Mouse (Mus musculus): ENCODE results near the gene Por. TPM values are rescaled to one million over a fixed set of nuclear protein-coding genes. Genes with fewer than 3 reads are reported as not detected.

Gene Por
- polyA plus RNA-seq, 1 experiment = 98.0 TPM

DNA sequence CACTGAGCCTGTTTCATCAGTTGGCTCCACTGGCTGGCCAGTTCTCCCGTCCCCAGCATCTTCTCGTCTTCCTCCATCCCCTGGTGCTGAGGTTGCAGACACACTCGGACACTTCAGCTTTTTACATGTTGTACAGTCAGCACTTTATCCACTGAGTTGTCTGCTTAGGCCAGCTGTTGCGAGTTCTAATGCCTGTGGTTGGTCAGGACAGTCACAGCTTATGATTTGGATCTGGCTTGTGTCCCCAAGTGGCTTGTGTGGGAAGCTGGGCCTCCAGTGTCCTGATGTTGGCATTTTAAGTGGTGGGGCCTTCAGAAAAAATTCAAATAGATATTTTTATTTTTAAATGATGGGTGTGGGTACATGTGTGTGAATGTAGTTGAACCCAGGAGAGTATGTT lies 35.5 kb downstream of the Por start:
- TF ChIP-seq CTCF (IDR thresholded peaks at IDR 0.05; ENCODE audit: extremely low read depth, insufficient read depth, low read length) (no peak), POLR2A (IDR thresholded peaks at IDR 0.05; ENCODE audit: extremely low read depth, insufficient read depth, low read length) (no peak)

GRCm38 (mm10) chr5:135707039-135707438 lies 37.2 kb downstream of the Por start:
- peaks cover 10% of the 10 kb centered on the region for H3K4me1 ChIP-seq (ENCODE audit: control insufficient read depth, insufficient read depth, low read length)
- TF ChIP-seq POLR2A (IDR thresholded peaks at IDR 0.05; ENCODE audit: extremely low read depth, insufficient read depth, low read length) = no peak
- TF ChIP-seq CTCF (IDR thresholded peaks at IDR 0.05; ENCODE audit: extremely low read depth, insufficient read depth, low read length) = no peak
- H3K4me3 ChIP-seq (ENCODE audit: insufficient read depth, low read length) = no peak overlapping the region
- no peak overlapping the region for H3K27ac ChIP-seq (ENCODE audit: insufficient read depth, low read length)

More for the DNA sequence above, 35.5 kb downstream of the Por start:
- no peak overlapping the region for H3K4me3 ChIP-seq (ENCODE audit: insufficient read depth, low read length)
- no peak overlapping the region for H3K27ac ChIP-seq (ENCODE audit: insufficient read depth, low read length)
- peaks cover 5% of the 10 kb centered on the region for H3K4me1 ChIP-seq (ENCODE audit: control insufficient read depth, insufficient read depth, low read length)

DNA sequence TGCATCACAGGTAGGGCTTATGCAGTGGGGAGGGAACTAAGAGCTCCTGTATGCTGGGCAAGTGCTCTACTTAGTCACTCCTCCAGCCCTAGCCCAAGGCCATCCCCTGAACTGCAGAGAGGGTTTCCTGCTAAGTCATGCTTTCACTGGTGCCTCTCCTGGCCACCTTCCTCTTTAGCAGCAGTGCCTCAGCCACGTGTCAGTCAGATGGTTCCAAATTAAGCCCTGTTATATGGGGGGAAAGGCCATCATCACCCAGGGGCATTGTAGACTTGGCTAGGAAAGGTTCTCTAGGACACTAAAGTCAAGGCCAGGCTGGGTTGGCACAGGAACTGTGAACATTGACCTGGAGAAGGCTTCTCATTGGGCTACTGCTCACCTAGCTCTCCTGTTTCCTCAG lies 38.0 kb downstream of the Por start:
- TF ChIP-seq CTCF (IDR thresholded peaks at IDR 0.05; ENCODE audit: extremely low read depth, insufficient read depth, low read length) (no peak), POLR2A (IDR thresholded peaks at IDR 0.05; ENCODE audit: extremely low read depth, insufficient read depth, low read length) (no peak)
- H3K27ac ChIP-seq (ENCODE audit: insufficient read depth, low read length) = no peak overlapping the region
- H3K4me3 ChIP-seq (ENCODE audit: insufficient read depth, low read length) = no peak overlapping the region
- peaks cover 8% of the 10 kb centered on the region for H3K4me1 ChIP-seq (ENCODE audit: control insufficient read depth, insufficient read depth, low read length)

GRCm38 (mm10) chr5:135709716-135710115 lies 39.9 kb downstream of the Por start:
- no peak for TF ChIP-seq CTCF (IDR thresholded peaks at IDR 0.05; ENCODE audit: extremely low read depth, insufficient read depth, low read length)
- no peak for TF ChIP-seq POLR2A (IDR thresholded peaks at IDR 0.05; ENCODE audit: extremely low read depth, insufficient read depth, low read length)
- Histone ChIP-seq H3K4me3 (ENCODE audit: insufficient read depth, low read length) (no peak overlapping the region), H3K4me1 (ENCODE audit: control insufficient read depth, insufficient read depth, low read length) (peaks cover 9% of the 10 kb centered on the region), H3K27ac (ENCODE audit: insufficient read depth, low read length) (no peak overlapping the region)

DNA sequence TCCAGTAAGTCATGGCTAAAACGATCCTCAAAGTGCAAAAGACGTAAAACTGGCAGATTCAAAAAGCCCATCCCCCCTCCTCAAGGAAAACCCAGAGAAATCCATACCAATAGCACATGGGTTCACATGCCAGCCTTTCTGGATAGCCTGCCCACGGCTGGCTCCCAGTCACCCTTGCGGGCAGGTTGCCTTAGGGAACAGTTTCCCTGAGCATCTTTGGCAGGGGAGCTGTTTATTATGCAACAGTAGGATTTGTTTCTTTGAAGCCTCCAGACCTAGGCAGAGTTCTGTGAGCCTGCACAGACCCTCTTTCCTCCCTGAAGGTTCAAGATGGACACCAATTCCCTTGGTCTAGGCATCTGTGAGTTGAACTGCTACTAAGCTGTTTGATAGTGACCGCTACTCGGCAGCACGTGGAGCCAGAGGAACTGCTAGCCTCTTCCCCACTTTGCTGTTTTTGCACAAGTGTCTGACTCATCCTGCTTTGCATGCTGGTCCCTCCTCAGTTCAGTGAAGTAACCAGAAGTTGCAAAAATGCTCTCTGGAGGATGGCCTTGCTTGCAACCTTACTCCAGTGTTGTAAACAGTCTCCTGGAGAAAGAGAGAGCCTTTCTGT lies 40.9 kb downstream of the Por start:
- TF ChIP-seq CTCF (IDR thresholded peaks at IDR 0.05; ENCODE audit: extremely low read depth, insufficient read depth, low read length) (no peak), POLR2A (IDR thresholded peaks at IDR 0.05; ENCODE audit: extremely low read depth, insufficient read depth, low read length) (no peak)
- Histone ChIP-seq H3K4me1 (ENCODE audit: control insufficient read depth, insufficient read depth, low read length) (peaks cover 9% of the 10 kb centered on the region), H3K4me3 (ENCODE audit: insufficient read depth, low read length) (no peak overlapping the region), H3K27ac (ENCODE audit: insufficient read depth, low read length) (no peak overlapping the region)

- no peak overlapping the region for H3K27ac ChIP-seq (ENCODE audit: insufficient read depth, low read length)
- peaks cover 9% of the 10 kb centered on the region for H3K4me1 ChIP-seq (ENCODE audit: control insufficient read depth, insufficient read depth, low read length)
- no peak overlapping the region for H3K4me3 ChIP-seq (ENCODE audit: insufficient read depth, low read length)
- TF ChIP-seq POLR2A (IDR thresholded peaks at IDR 0.05; ENCODE audit: extremely low read depth, insufficient read depth, low read length) (no peak), CTCF (IDR thresholded peaks at IDR 0.05; ENCODE audit: extremely low read depth, insufficient read depth, low read length) (no peak)
These were observed 41.9 kb downstream of the Por start for GRCm38 (mm10) chr5:135711582-135712355.

- Histone ChIP-seq H3K4me1 (ENCODE audit: control insufficient read depth, insufficient read depth, low read length) (peaks cover 9% of the 10 kb centered on the region), H3K27ac (ENCODE audit: insufficient read depth, low read length) (no peak overlapping the region; the same call in 1 of the 2 replicates), H3K4me3 (ENCODE audit: insufficient read depth, low read length) (no peak overlapping the region)
- TF ChIP-seq CTCF (IDR thresholded peaks at IDR 0.05; ENCODE audit: extremely low read depth, insufficient read depth, low read length) = no peak
These were observed 43.0 kb downstream of the Por start for GRCm38 (mm10) chr5:135712803-135713202.

DNA sequence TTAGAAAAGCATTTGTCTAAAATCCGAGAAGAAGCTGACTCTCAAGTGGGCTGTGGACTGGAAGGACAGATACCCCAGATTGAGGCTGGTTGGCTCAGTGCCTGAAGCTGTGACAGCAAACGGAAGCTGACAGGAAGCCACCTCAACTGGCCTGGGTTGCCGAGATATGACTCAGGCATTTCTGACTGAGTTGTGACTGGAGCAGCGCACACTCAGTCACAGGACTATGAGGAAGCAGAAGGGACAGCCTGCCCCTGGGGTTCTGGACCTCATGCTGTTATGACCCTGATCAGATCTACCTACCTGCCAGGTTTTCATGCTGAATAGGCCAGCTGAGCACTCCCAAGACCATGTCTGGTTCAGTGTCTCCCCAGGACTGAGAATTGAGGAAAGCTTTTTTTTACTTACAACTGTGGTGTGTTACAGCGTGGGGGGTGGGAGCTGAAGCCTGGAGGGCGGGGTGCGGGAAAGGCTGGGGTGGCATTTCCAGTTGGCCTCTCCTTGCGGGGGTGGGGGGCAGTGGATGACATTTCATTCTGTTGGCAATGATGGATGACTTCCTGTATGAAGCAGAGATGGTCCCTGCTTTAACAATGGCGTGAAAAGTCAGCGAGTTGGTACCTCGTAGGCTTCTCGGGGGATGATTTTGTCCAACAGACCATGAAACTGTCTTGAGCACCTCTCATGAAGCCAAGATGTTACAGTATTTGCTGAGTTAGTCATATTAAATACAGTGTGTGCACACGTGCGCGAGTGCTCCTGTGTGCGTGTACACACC lies 43.8 kb downstream of the Por start:
- TF ChIP-seq POLR2A (IDR thresholded peaks at IDR 0.05; ENCODE audit: extremely low read depth, insufficient read depth, low read length) (no peak), CTCF (IDR thresholded peaks at IDR 0.05; ENCODE audit: extremely low read depth, insufficient read depth, low read length) (no peak)
- Histone ChIP-seq H3K4me3 (ENCODE audit: insufficient read depth, low read length) (no peak overlapping the region), H3K4me1 (ENCODE audit: control insufficient read depth, insufficient read depth, low read length) (peaks cover 9% of the 10 kb centered on the region), H3K27ac (ENCODE audit: insufficient read depth, low read length) (no peak overlapping the region)

- Histone ChIP-seq H3K27ac (ENCODE audit: insufficient read depth, low read length) (no peak overlapping the region), H3K4me1 (ENCODE audit: control insufficient read depth, insufficient read depth, low read length) (peaks cover 8% of the 10 kb centered on the region), H3K4me3 (ENCODE audit: insufficient read depth, low read length) (no peak overlapping the region)
- no peak for TF ChIP-seq POLR2A (IDR thresholded peaks at IDR 0.05; ENCODE audit: extremely low read depth, insufficient read depth, low read length)
- TF ChIP-seq CTCF (IDR thresholded peaks at IDR 0.05; ENCODE audit: extremely low read depth, insufficient read depth, low read length) = peak; percentile 28; the same call in 1 of the 2 replicates
These were observed 45.8 kb downstream of the Por start for GRCm38 (mm10) chr5:135715624-135716023.

All from cortical plate, adult 2 months (tissue).